Mouse (Mus musculus): ENCODE data around the gene Vinac1.

The Vinac1 gene

DNA sequence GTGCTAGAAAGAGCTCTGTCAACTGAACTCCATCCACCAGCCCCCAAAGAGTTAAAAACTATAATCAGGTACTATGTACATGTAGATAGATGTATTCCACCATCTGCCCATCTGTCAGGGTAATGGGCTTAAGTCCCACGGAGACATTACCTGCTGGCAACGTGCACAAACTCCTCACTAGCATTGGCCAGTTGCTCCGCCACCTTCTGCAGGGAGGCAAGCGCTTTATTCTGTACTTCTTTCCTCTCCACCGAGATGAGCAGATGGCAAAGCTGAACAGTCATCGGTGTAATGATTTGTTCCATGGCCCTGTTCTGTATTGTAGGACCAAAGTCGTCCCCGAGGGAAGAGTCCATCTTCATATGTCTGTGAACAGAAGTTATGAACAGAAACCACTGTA is at the start of gene Vinac1:
TSS of gene Vinac1 (minus strand) at position 362 of the 400 bp plus-strand sequence.
- no peak for DNase-seq

DNA sequence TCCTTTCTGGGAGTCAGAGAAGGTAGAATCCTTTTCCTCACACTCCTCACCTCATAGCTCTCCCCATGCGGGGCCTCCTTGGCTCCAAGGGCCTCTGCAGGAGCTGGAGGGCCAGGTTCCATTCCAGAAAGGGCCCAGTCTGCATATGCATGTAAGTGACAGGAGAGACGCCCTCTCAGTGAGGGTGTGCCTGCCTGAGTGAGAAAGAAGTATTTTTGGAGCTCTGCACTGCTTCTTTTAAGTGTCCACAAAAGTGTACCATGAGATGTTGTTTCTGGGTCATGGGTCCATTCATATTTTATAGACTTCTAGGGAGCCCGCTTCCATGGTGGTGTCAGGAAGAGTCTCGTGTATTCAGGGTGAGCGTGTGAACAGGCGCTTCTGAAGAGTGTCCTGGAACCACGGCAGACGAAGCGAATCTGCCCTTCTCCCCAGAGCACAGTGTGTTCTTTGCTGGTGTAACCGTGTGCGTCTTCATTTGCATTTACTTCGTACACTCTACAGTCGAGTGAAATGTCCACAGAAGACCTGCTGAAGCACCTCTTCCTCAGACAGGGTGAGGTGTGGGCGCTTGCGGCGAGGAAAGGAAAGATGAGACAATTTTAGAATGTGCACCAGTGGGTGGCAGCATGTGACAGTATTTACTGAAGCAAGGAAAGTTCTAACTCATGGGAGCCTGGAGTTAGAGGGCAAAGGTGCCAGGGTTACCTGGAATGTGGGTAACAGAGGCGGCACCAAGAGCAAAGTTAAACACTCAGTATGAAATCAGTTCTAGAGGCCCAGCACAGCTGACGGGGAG is 46.2 kb upstream of the Vinac1 start:
- no peak for DNase-seq

DNA sequence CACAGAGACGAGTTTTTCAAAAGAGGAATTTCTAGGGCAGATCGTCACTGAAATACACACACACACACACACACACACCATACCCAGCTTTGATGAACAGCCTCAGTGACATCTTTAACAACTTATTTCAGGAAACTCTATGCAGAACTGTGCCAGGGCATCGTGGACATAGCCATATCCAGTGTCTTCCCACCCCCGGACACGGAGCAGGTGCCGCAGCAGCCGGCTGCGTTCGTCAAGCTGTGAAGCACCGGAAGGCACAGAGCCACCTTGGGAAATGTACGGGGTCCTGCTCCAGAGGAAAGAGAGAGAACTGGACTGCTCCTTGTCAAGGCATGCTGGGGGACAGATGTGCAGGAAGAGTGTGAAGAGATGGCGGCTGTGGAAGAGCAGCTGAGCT is 44.8 kb upstream of the Vinac1 start:
- DNase-seq = no peak

DNA sequence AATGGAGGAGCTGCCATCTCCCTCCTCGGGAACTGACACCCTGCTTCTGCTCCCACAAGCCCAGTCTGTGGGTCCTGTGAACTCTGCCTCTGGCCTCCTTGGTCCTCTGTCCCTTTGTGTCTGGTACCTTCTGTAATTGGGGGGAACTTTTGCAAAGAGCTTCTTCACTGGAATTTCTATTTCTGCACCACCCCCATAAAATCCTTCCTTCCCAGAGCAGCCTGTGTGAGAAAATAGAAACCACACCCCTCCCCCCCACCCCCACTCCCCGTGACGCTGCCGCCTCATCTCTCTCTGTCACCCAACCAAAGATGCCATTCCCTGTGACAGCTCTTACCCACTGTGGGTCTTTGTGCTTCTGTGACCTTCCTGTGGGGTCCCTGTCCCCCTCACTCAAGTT is 42.4 kb upstream of the Vinac1 start:
- DNase-seq = no peak

DNA sequence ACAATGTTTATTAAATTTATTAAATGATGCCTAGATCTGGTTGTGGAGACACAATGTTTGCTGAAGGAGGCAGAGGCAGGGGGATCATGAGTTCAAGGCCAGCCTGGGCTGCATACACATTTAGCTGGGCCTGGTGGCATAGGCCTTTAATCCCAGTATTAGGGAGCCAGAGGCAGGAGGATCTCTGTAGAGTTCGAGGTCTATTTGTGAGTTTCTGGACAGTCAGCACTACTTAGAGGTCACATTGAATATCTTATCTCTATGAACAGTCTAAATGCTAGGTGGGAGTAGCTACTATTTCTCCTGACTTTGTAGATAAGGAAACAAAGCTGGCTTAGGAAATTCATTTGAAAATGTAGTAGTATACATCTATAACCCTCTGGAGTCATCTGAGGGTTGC is 39.5 kb upstream of the Vinac1 start:
- DNase-seq = no peak

DNA sequence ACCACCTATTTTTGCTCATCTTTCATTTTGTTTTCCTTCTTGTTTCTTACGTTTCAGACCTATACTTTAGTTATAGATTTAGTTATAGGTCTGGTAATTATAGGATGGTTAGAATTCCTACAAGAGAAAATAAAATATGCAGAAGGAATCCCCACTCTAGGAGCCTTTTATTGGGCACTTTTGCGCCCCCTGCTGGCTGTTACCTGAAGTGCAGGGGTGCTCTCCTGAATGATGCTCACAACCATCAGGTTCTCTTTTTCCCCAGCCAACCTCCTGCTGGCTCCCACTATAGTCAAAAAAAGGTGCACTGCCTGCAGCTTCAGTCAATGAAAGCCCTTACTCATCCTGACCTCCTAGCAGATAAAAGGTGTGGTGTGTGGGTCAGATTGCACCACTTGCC is 37.0 kb upstream of the Vinac1 start:
- peak; percentile 27 for DNase-seq

DNA sequence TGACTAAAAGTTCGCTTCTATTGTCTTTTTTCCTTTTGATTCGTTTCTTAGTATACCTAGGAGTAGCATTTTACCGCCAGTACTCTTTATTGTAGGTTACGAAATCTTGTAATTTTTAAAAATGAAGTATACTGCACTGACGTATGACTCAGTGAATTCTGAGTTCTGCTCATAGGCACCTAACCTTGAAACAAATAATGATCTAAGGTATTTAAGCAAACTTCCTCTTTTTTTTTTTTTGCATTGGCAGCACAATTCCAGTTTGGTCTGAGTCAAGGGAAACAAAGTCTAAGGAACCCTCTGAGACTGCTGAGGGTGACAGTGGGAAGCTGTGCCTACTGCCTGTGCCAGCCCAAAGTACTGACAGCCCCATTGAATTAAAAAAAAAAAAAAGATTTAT is 35.5 kb upstream of the Vinac1 start:
- no peak for DNase-seq

DNA sequence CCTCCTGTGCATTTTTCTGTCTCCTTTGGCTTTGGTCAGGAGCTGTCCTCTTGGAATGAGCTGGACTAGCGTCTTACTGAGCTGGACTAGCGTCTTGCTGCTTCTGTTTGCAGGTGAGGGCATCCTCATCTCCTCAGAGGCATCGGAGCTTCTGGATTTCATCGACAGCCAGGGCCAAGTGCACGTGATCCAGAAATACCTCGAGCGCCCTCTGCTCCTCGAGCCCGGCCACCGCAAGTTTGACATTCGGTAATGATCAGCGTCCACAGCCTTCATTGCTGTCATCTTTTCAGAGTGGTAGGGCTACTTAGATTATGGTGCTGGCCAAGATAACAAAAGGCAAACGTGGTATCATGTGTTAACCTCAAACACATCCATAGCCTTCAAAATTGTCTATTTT is 33.1 kb upstream of the Vinac1 start:
- DNase-seq = no peak

DNA sequence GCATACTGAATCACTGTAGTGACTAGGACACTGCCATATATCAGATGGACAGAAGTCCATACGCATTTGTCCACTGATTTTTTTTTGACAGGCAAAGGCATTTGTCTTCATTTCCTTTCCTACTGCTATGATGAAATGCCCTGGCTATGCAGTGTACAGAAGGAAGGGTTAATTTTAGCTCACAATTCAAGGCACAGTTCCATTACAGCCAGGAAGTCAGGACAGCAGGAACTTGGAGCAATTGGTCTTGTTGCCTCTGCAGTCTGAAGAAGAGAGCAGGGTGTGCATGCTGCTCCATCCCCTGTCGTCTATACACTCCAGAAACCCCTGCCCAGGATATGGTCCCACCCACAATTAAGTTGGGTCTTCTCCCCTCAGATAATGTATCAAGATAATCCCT is 31.2 kb upstream of the Vinac1 start:
- DNase-seq = no peak

DNA sequence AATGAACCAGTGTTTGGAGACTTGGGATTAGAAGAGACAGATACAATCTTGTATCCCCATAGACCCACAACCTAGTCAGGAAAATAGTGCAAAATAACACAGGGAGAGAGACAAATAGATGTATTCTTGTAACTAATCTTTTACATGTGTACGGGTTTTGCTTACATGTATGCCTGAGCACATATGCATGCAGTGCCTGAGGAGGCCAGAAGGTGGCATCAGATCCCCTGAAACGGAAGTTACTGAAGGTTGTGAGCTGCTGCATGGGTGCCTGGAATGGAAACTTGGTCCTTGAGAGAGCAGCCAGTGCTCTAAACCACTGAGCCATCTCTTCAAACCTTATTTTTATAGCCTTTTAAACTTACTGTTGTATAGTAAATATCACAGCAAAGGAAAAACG is 30.3 kb upstream of the Vinac1 start:
- DNase-seq = peak; percentile 52

DNA sequence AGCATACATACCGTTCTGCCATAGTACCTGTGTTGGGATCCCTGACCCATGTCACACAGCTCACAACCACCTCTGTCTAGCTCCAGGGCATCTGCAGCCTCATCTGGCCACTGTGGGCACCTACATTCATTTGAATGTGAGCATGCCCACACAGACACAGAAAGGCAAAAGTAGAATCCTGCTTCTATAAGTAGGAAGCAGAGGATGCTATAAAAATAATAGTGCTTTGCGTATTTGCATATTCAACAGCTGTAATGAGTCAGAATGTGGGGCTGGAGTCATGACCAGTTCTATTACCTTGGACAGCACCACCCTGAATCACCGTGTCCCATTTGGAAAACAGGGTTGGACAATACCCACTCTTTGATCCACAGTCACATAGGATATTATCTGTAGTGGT is 22.3 kb upstream of the Vinac1 start:
- no peak for DNase-seq

DNA sequence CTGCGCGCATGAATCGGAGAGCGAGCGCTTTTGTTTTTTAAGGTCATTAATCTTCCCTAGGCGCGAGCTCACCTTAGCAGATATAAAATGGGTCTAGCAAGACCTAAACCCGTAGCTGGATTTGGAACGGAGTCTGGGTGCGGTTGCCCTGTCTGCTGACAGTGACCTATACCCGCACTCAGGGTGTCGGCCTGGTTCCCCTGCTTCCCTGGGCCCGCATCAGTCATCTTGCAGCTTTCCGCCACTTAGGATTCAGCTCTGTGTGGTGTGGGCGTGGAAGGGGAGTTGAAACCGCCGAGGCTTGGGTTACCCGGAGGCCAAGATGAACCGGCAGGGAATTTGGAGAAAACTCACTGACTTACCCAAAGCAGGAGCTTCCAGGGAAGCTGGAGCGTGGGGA is 18.4 kb upstream of the Vinac1 start:
- peak; percentile 58 for DNase-seq

DNA sequence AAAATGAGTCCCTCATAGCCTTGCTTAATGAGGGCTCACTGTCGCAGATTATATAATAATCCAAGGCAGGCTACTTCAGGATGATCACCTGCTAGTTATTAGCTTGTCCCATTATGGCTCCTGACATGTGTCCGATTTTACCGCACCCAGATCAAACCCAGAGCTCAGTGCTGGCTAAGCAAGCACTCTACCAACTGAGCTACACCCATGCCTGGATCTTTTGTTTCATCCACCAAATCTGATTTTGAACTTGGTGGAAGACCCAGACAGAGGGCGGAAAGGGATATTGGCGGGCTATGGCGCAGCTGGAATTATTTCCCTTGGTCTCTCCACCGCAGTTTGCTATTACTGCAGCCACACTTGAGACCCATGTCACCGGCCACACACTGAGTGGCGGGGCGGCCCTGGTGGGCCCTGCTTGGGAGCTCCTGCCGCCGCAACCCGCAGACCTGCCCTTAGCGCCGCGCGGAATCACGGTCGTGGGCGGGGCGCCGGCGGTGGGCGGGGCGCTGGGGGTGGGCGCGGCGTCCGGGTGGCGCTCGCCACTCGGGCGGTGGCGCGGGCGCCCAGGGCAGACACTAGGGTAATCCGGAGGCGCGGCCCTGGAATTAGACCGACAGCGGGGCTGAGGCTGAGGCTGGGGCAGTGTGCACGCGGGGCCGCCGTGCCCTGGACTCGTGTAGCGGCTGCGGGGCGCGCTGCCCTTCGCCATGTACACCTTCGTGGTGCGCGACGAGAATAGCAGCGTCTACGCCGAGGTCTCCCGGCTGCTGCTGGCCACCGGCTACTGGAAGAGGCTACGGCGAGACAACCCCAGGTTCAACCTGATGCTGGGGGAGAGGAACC is 17.7 kb upstream of the Vinac1 start, which contains the start of gene Ttl:
TSS of gene Ttl (plus strand) at position 506 of the 846 bp plus-strand sequence.
- peak; percentile 83 for DNase-seq

DNA sequence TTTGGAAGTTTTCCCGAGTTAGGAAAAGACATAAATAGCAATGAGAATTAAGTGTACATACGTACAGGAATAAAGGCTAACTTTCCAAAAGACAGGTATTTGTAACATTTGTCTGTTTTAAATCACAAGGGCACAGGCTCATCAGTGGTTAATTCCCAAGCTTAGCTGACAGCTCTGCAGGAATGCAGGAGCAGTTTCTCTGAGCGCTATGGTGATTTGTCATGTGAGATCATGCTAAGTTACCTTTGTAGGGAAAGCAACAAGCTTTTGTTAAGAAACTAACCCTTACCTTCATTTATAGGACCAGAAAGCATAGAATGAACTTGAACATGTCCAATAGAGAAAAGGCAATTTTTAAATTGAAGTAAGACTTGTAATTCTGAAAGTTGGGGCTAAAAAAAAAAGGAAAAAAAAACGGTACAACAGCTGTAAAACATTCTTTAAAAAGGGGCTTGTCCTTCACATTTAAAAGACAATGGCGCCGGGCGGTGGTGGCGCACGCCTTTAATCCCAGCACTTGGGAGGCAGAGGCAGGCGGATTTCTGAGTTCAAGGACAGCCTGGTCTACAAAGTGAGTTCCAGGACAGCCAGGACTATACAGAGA is 13.6 kb upstream of the Vinac1 start:
- no peak for DNase-seq

DNA sequence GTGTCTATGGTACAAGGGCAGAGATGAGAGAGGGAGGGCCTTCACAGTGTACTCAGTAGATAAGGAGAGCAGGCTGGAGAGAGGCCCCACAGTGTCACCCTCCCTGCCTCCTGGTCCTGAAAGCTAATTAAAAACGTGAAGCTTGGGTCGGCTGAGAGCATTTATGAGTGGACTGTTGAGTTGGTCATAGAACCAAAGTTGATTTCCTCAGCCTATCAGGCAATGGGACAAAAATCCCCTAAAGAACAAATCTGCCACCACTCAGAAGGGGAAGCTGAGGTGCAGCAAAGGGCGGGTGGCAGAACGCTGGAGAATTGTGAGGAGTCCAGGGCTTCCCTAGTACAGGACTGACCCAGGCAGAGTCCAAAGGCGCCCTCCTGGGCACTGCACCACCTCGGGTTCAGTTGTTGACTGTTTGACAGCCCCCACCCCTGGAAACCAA is 10.0 kb upstream of the Vinac1 start:
- DNase-seq = no peak

DNA sequence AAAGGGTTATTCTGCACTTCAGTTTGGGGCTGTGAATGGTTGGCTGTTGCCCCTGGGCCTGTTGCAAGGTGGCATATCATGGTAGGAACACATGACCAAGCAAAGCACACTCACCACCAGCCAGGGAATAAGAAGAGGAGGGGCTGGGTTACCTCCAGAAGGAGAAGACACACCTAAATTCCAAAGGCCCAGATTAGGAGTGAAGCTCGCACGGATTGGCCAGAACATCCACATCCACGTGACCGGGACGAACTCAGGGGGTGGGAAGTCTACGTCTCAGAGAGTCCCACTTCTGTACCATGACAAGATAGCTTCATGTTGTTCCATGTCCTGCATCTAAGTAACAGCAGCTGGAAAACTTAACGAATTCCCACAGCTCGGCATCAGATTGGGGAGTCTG is 9.3 kb upstream of the Vinac1 start:
- DNase-seq = no peak

DNA sequence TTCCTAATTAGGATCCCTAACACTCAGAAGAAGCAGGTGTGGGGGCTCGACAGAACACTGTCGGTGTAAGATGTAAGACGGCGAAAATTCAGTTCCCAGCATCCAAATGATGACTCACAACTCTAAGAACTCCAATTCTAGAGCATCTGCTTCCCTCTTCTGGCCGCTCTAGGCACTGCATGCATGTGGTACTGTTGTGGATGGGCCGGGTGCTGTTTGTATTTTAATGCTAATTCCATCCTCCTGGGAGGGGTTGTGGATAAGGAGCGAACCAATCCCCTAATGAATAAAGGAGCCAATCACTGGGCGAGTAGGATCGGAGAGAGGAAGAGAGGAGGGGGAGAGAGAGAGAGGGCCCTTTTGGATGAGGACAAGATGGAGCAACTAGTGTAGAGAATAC is 8.6 kb upstream of the Vinac1 start:
- peak; percentile 58 for DNase-seq

DNA sequence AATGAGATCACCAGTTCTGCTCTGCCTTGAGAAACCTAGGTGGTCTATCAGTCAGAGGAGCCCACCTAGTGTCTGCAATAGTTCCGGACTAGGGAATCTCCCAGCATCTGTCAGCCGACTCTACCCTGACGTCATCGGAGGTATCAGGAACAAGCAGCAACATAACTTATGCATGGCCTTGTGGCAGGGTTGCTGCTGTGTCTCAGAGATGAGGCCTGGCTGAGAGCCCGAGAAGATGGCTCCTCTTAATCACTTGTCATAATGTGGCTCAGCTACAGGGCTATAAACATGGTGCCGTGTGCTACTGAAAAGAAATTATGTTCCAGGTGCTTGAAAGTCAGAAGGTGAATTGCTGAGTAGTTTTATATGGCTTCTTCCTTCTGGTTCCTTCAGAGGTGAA is 7.8 kb upstream of the Vinac1 start:
- no peak for DNase-seq

DNA sequence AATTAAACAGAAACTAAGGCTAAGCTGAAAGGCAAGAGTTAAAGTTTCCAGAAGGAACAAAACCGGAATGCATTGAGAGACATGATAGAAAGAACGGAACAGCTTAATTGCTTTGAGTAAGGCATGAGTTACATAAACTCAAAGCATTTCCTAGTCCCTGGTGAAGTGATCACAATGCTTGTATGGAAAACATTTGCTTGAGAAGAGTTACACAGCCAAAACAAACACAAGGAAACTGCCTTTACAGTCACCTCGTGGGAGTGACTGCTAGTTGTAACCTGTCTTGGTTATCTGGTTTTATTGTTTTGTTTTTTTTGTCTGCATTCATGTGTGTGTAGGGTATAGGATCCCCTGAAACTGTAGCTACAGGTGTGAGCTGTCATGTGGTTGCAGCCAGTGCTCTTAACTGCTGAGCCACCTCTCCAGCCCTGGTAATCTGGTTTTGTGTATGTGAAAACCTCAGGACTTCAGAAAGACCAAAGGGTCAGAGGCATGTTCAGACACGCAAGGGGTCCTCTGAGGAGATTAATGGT is 4.5 kb upstream of the Vinac1 start:
- DNase-seq = no peak

DNA sequence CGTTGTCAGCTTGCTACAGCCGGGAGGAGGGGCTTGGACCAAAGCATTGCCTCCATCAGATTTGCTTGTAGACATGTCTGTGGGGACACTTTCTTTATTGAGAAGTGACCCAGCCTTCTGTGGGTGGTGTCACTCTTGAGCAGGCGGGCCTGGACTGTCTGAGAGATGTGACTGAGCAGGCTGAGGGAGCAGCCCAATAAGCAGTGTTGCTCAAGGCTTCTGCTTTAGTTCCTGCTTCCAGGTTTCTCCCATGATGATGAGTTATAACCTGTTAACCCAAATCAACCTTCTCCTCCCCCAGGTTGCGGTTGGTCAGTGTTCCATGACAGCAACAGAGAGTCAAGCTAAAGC is 1.2 kb downstream of the Vinac1 start:
- no peak for DNase-seq

DNA sequence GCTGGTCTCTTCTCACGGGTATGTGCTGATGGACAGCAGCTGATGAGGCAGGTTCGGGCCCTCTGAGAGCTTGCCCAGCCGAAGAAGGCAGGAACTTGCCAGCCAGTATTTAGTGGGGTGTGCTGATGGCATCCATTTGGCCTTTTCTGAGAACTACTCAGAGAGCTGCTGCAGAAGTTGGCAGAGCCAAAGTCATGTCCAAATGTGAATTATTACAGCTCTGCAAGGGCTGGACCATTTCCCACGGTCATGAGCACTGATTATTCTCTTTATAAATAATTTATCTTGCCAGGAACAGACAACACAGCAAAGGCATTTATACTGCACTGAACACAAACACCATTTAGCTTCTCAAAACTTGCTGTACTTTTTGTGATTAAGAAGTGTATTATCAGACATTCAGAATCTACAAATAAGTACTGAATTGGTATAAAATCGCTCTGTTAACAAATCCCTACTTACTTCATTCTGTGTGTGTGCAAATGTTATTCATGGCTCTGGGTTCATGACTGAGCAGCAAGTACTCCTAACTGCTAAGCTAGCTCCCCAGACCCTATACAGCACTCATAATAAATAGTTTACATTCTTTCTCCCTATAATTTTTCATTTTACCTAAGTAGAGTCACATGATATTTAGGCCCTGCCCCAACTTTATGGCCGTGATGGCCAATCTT is 1.7 kb downstream of the Vinac1 start:
- DNase-seq = no peak

DNA sequence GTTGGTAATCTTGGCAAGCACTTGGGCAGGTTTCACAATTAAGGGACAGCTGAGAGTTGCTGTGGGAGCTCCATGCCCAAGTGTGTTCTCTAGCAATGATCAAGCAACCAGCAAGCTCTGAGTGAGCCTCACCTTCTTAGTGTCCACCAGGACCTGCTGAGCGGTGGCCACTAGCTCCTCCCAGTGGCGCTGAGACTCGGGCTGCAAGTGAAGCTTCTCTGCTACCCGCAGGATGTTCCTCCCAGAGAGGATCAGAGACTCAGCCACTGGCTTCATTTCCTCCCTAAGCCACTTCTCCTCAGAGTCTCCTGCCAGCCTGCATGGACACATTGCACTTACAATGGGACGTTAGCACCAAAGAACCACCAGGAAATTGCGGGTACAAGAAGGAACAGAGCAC is 7.4 kb downstream of the Vinac1 start:
- peak; percentile 34 for DNase-seq
